ENCODE assay signal across 29 mouse cellular contexts in the genomic region with DNA sequence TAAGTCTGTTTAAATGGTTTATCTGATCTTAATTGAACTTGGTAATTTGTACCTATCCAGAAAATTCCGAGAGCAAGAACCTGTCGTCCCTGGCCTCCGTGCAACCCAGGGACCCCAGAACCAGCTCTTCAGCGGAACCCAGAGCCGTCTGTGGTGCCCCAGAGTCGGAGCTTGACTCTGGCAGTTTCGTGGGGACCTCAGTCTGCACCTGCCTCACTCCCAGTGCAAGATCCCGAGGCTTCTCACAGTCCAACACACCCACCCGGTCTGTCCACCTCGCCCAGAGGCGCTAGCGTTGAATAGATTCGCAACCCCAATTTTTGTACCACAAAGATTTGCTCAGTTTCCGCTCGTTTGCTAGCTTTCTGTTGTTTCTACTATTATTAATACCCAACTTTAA.
"Had no signal": no experiment of that assay in that cellular context is flagged by ENCODE, and none has a peak within 500 bp of the region (broad histone marks: within the 10 kb centered on the region; RNA-seq: fewer than 3 reads in every experiment).

No protein-coding gene starts in this region.

- H3K4me2 ChIP-seq: embryonic facial prominence, embryonic 12.5 days; embryonic facial prominence, embryonic 13.5 days; embryonic facial prominence, embryonic 15.5 days; forebrain, embryonic 12.5 days; forebrain, embryonic 13.5 days; forebrain, embryonic 15.5 days; heart, embryonic 11.5 days; heart, embryonic 12.5 days had no signal

- H3K27me3 ChIP-seq: embryonic facial prominence, embryonic 12.5 days; embryonic facial prominence, embryonic 13.5 days; embryonic facial prominence, embryonic 15.5 days; forebrain, embryonic 12.5 days; forebrain, embryonic 13.5 days; forebrain, embryonic 15.5 days; heart, embryonic 12.5 days had no signal

- H3K4me3 ChIP-seq: embryonic facial prominence, embryonic 10.5 days; embryonic facial prominence, embryonic 12.5 days; embryonic facial prominence, embryonic 13.5 days; embryonic facial prominence, embryonic 15.5 days; erythroblast, embryonic 14.5 days; forebrain, embryonic 12.5 days; forebrain, embryonic 13.5 days; forebrain, embryonic 15.5 days; gastrocnemius, adult 2 months; heart, adult 2 months; heart, embryonic 10.5 days; heart, embryonic 12.5 days had no signal

- H3K9ac ChIP-seq: embryonic facial prominence, embryonic 12.5 days; embryonic facial prominence, embryonic 13.5 days; embryonic facial prominence, embryonic 15.5 days; forebrain, embryonic 12.5 days; forebrain, embryonic 13.5 days; forebrain, embryonic 15.5 days; forebrain, postnatal 0 days; heart, embryonic 12.5 days had no signal

- H3K27ac ChIP-seq: embryonic facial prominence, embryonic 10.5 days; embryonic facial prominence, embryonic 12.5 days; embryonic facial prominence, embryonic 13.5 days; embryonic facial prominence, embryonic 15.5 days; forebrain, embryonic 12.5 days; forebrain, embryonic 13.5 days; forebrain, embryonic 15.5 days; gastrocnemius, adult 2 months; heart, adult 2 months; heart, embryonic 10.5 days had no signal

- H3K4me1 ChIP-seq: embryonic facial prominence, embryonic 10.5 days; embryonic facial prominence, embryonic 12.5 days; embryonic facial prominence, embryonic 13.5 days; embryonic facial prominence, embryonic 15.5 days; forebrain, embryonic 12.5 days; forebrain, embryonic 13.5 days; forebrain, embryonic 15.5 days; heart, embryonic 10.5 days; heart, embryonic 12.5 days had no signal

- ATAC-seq: forebrain, embryonic 13.5 days; forebrain, embryonic 14.5 days; forebrain, embryonic 15.5 days; forebrain, embryonic 16.5 days; forebrain, postnatal 0 days had no signal

- H3K9me3 ChIP-seq: embryonic facial prominence, embryonic 10.5 days; embryonic facial prominence, embryonic 12.5 days; embryonic facial prominence, embryonic 13.5 days; embryonic facial prominence, embryonic 15.5 days; forebrain, embryonic 12.5 days; forebrain, embryonic 13.5 days; forebrain, embryonic 15.5 days; heart, embryonic 10.5 days; heart, embryonic 12.5 days had no signal

- DNase-seq: cerebellum, adult 2 months; cerebellum, adult 8-10 months; cerebellum, adult 9-10 months; cerebellum, adult 9-11 months; cerebellum, postnatal 10 days; cerebellum, postnatal 14 days; cerebellum, postnatal 25 days; cerebellum, postnatal 36 days; embryo, embryonic 11 days; forebrain, postnatal 0 days; gastrocnemius, adult 2 months; gastrocnemius, postnatal 10 days; gastrocnemius, postnatal 25 days; gastrocnemius, postnatal 36 days; heart, adult 18-20 months; heart, adult 2 months had no signal

- H3K36me3 ChIP-seq: embryonic facial prominence, embryonic 10.5 days; embryonic facial prominence, embryonic 12.5 days; embryonic facial prominence, embryonic 13.5 days; embryonic facial prominence, embryonic 15.5 days; forebrain, embryonic 12.5 days; forebrain, embryonic 15.5 days; heart, embryonic 10.5 days; heart, embryonic 12.5 days had no signal
